Mouse (Mus musculus) spleen, postnatal 14 days (tissue): ENCODE measurements around the gene Alk.

Experiments
- DNase-seq, 2 experiments: peaks; one replicate each; pipeline ENCODE4 v3.0.0; 2021 to 2022; ENCODE audit warnings: low spot score in 2 of 2

Gene Alk

GRCm38 (mm10) chr17:72023323-72023722 is 581.1 kb downstream of the Alk start:
- DNase-seq = no peak

- no peak for DNase-seq
Measured at GRCm38 (mm10) chr17:72021733-72022669, 582.4 kb downstream of the Alk start.

- no peak for DNase-seq
Measured at GRCm38 (mm10) chr17:72017329-72017728, 587.1 kb downstream of the Alk start.

DNA sequence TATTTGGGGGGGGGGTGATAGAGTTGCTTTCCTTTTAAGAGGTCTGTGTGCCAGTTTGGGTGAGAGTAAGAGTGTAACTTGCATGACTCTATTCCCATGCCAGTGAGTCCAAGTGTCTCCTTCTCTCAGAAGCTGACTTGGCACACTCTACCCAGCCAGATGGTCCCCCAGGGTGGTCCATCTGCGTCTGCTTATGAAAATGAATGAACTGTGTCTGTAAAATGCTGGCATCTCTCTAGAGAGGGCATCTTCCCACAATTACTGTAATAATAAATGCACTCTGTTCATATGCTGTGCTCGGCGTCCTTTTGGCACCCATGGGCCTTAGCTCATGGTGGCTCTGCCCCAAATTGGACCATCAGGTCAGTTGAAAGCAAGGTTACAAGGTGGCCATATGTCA is 589.2 kb downstream of the Alk start:
- no peak for DNase-seq

DNA sequence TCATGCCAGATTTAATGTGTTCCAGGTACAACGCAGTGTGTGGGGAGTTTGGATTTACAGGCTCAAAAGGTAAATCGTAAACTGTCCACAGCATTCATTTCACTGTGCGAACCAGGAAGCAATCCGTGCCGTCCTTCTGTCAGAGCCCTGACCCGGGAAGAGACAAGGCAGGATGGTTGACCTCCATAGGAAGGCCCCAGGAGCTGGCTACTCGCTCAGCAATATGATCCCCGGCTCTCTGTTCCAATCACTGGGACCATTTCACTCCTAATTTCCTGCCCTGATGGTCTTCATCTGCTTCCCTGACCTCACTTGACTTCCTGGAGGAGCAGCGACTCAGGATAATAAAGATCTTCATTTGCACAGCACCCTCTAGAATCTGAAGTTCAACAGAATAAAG is 591.7 kb downstream of the Alk start:
- DNase-seq = no peak

DNA sequence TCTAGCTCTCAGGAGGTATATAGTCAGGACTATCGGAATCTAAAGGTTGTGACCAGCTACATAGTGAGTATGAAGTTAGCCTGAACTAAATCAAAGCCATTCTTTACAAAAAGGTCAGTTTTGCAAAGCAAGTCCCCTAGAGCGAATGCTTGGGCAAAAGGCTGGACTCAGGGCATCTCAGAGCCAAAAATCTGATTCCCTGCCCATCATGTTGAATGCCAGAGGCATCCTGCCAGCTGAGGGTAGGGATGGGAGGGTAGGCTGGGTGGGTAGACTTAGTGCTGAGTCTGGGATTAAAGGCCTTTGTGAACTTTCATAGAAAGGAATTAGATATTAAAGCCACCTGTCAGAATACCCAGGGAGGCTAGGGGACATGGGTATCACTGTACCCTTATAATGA is 594.6 kb downstream of the Alk start:
- no peak for DNase-seq

GRCm38 (mm10) chr17:72008389-72008788 is 596.0 kb downstream of the Alk start:
- DNase-seq = no peak

- no peak for DNase-seq
Measured at GRCm38 (mm10) chr17:72005365-72005764, 599.1 kb downstream of the Alk start.

DNA sequence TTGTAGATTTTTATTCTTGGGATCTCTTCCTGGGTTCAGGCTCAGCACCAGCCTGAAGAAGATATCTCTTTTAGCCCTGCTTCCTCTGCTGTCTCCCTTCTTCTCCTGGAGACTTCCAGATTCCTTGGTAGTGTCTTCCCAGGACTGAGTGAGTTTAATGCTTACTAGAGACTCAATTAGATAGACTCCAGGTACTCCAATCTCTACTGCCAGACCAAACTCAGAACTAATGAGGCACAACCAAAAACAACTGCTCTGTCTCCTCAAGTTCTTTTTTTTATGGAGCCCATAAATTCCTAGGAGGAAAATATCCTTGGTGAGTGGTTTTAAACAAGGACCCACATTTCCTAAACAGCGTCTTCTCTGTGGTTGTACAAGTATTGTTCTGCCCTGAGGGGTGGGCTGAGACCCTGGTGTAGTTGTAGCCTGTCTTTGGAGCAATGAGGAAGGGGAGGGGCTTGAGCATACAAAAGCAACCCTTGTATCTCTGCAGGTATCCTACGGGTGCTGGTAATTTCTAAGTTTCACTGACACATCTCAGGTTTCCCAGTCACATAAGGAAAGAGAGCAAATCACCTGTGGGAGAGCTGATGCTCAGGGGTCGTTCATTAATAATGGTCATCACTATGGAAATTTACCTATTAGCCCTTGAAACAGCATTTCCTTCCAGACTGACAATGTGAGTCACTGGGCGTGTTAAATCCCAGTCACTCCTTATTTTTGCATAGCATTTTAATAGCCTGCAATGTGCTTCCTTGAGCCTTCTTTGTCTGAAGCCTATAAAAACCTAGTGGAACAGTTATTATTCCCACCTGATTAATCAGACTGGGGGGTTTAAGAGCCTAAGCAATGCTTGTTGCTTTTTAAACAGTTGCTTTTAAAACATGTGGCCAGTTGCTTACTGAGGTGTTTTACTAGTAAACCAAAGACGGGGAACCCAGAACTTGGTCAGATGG is 604.6 kb downstream of the Alk start:
- no peak for DNase-seq

DNA sequence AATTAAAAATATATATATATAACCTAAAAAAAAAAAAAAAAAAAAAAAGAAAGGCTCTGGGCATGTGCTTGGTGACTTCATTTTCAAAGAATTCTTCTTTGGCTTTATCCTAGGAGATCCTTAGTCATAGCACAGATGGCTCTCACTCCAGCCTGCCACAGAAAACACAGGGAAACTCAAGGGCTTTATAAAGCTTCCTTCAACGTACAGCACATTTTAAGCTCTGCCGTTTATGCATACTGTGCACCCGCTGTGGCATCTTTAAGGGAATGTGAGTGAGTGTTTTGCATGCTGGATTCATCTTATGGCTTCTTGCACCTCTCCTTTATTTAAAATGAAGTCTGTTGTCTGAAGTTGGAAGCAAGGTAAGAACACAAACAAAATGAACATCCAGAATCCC is 606.7 kb downstream of the Alk start:
- no peak for DNase-seq

DNA sequence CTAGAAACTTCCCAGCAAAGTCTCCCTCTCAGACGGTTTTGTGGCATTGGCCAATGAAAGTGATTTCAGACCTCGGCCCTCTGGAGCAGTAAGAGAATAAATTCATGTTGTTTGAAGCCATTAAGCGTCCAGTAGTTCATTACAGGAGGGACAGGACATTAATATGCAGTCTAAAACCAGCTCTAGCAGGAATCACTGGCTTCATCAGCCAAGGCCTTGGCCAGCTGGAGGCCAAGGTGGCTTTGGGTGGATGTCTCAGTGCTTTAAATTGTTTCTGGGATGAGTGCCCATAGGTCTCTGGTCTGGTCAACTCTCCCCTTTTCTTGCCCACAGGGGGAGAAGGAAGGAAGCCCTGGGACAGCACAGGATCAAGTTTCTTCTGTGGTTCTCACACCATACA is 608.9 kb downstream of the Alk start:
- no peak for DNase-seq

- DNase-seq = no peak
Measured at GRCm38 (mm10) chr17:71994144-71994543, 610.3 kb downstream of the Alk start.

- DNase-seq = no peak
Measured at GRCm38 (mm10) chr17:71993011-71993410, 611.4 kb downstream of the Alk start.

DNA sequence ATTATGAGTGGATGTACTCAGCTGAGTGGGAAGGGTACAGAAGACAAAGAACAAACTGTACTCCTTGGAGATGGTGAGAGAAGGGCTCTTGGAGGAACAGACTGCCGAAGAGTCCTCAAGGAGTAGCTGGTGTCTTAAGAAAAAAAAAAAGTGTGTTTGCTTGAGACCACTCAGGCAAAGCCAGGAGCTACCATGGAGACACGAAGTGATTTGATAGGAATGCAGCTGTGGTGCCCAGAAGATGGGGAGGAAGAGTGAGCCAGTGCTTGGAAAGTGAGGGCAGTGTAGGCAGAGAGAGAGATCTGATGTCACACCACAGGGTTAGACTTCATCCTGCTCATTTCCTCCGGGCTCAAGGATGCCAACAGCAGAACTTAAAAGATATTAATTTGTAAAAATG is 613.2 kb downstream of the Alk start:
- DNase-seq = no peak

GRCm38 (mm10) chr17:71990176-71990720 is 614.2 kb downstream of the Alk start:
- no peak for DNase-seq

DNA sequence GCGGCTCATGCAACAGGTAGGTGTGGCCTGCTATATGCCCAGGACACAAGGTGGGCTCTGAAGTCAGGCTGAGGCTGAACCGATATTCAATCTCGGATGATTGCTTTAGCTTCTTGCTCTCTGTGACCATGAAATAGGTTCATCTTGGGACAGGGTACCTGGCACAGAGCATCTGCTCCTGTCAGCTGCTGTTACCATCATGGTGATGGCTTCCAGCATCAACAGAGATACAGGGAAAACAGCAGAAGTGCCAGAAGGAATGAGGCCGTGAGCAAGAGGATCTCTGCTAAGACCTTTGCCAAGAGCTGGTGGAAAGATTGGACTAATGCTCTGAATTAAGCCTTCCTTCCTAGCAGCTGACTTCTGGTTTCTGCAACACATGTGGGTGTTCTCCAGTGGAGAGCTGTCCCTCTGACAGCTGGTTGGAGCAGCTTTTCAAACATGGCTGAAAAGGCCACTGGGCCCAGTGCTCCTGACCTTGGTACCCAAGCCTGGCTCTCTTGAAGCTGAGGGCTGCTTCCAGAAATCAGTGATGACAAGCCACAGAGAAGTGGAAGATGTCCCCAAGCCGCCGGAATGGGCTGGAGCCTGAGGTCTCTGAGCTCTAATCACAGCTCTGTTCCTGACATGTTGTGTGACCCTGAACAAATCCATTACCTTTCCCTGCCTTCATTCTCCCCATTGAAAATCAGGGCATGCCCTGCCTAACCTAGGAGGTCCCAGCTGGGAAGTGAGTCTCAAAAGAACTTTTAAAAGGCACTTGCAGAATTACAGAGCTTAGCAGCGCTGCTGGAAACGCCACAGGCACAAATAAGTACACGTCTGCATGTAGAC is 615.5 kb downstream of the Alk start:
- no peak for DNase-seq

DNA sequence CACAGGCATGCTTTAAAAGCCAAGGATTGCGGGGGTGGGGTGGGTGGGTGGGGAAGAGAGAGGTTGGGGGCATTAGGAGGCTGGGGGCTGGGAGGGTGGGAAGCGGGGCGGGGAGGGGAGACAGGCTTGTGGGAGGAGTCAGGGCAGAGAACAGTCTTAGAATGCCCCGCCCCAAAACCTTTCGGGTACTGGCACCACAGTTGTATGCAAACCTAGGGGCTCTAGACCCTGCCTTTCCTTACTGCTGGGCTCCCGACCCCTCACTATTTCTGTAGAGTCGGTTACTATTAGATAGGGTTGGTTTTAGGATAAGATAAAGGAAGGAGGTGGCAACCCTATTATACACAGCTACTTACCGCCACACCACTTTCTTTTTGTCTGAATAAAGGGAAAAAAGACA is 617.4 kb downstream of the Alk start:
- DNase-seq = no peak

DNA sequence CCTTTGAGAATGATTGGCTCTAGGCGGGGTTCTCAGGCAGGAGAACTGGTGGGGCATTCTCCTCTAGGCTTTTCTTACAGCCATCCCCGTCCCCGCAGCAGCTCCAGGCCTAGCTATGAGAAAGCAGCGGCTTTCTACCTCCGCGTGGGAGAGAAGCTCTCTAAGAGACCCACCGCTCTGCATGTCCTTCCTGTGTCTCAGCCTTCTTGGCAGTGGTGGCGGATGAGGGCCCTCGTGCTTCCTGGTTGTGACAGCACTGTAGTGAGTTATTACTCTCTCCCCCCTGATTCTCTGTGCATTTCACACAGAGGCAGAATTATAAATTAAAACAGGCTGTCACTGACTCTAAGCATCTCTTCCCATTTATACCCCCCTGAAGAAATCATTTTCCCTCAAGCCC is 618.0 kb downstream of the Alk start:
- no peak for DNase-seq

DNA sequence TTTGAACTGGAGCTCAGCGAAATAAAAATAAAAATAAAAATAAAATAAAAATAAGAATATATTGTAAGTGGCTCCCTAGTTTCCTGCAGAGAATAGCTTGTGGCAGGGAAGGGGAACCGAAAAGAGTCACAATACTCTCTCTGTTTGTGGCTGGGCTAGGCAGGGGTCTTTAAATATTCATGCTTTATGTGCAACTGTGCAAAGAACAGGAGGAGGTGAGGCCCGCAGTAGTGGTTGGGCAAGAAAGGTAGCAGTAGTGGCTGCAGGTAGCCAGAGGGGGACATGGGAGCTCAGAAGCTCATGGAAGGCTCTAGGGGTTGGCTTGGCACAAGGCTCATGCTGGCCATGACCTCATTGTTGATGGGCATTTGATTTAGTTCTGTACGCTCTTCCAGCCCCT is 623.2 kb downstream of the Alk start:
- DNase-seq = no peak

- no peak for DNase-seq
Measured at GRCm38 (mm10) chr17:71980518-71981145, 623.8 kb downstream of the Alk start.

DNA sequence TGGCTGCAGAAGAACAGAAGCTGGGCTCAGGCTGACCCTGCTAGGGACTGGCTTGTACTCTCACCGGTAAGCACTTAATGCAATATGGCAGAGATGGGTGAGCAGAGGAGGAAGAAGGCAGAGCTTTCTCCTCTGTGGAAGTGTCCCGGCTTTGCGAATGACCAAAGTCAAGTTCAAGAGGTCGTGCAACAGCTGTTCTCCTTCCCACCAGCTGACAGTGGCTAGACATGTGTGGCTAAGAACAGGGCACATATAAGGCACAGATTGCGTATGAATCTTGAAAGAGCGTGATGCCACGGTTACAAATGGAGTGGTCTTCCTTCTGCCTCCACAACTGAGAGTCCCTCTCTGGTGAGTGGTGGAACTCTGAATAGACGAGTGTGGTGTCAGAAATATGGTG is 625.3 kb downstream of the Alk start:
- DNase-seq = no peak
